Mouse (Mus musculus) adrenal gland, postnatal 4 days (tissue): Measurements from ENCODE around the gene Spint4. TPM values are rescaled to one million over a fixed set of nuclear protein-coding genes. Genes with fewer than 3 reads are reported as not detected.
"Not testable (repeated sequence)": the region's sequence is repeated elsewhere in the genome, so short reads cannot be mapped to it uniquely, and the experiment has no call there.

Source experiments
- DNase-seq, 2 experiments: peaks; one replicate each; pipeline ENCODE4 v3.0.0; 2021 to 2022; ENCODE audit warnings: low spot score in 2 of 2, mixed read lengths in 2 of 2
- long read RNA-seq, 2 experiments: library from polyadenylated mRNA; stranded (forward); transcript quantifications; one replicate each; pipeline ENCODE4 v2.0.0; 2021
- total RNA-seq, 2 experiments: library from RNA; stranded (reverse); gene quantifications; 2 replicates each; pipeline ENCODE4 v1.2.3; 2021

Spint4 gene
- total RNA-seq, result not detected
- long read RNA-seq, experiment 1, result 0 reads
- long read RNA-seq, experiment 2, partial matches to known transcripts, result 1 of 1 reads
- long read RNA-seq, experiment 2, other reads (novel, unspliced or antisense), result 0 of 1 reads

- no peak for DNase-seq
Measured at GRCm38 (mm10) chr2:164698201-164698600, at the start of gene Spint4. TSS of gene Spint4 (plus strand) at chr2:164698501.

GRCm38 (mm10) chr2:164655858-164656257 lies 42.4 kb upstream of the Spint4 start, which contains the start of gene Wfdc10:
TSS of gene Wfdc10 (plus strand) at chr2:164656046.
- DNase-seq, result peak in 1 of 2 experiments; percentile 13

GRCm38 (mm10) chr2:164656483-164656882 lies 41.8 kb upstream of the Spint4 start, which contains the start of gene Wfdc9:
TSS of gene Wfdc9 (minus strand) at chr2:164656583.
- DNase-seq, result no peak

- no peak for DNase-seq
Measured at GRCm38 (mm10) chr2:164664851-164665250, 33.5 kb upstream of the Spint4 start.

- DNase-seq, result no peak
Measured at GRCm38 (mm10) chr2:164670261-164670660, 28.0 kb upstream of the Spint4 start.

- DNase-seq, result no peak
Measured at GRCm38 (mm10) chr2:164670938-164671337, 27.4 kb upstream of the Spint4 start.

- no peak for DNase-seq
Measured at GRCm38 (mm10) chr2:164673987-164674386, 24.3 kb upstream of the Spint4 start, which contains the start of gene Wfdc11. TSS of gene Wfdc11 (minus strand) at chr2:164674087.

GRCm38 (mm10) chr2:164676103-164676502 lies 22.2 kb upstream of the Spint4 start:
- no peak for DNase-seq

GRCm38 (mm10) chr2:164676916-164677685 lies 21.2 kb upstream of the Spint4 start:
- no peak for DNase-seq

- DNase-seq, result peak; percentile 17 to 49
Measured at GRCm38 (mm10) chr2:164678848-164679625, 19.3 kb upstream of the Spint4 start.

GRCm38 (mm10) chr2:164679906-164680305 lies 18.4 kb upstream of the Spint4 start:
- DNase-seq, result no peak

GRCm38 (mm10) chr2:164684807-164685206 lies 13.5 kb upstream of the Spint4 start, which contains the start of gene Wfdc13:
TSS of gene Wfdc13 (plus strand) at chr2:164685107.
- no peak for DNase-seq

- no peak for DNase-seq
Measured at GRCm38 (mm10) chr2:164700959-164701358, 2.7 kb downstream of the Spint4 start.

GRCm38 (mm10) chr2:164701761-164702160 lies 3.5 kb downstream of the Spint4 start:
- no peak for DNase-seq

GRCm38 (mm10) chr2:164704235-164704634 lies 5.9 kb downstream of the Spint4 start:
- DNase-seq, result no peak

- DNase-seq, result no peak
Measured at GRCm38 (mm10) chr2:164705328-164705727, 7.0 kb downstream of the Spint4 start.

- no peak for DNase-seq
Measured at GRCm38 (mm10) chr2:164705991-164706390, 7.7 kb downstream of the Spint4 start.

GRCm38 (mm10) chr2:164715005-164715404 lies 16.7 kb downstream of the Spint4 start, which contains the start of gene Spint5:
TSS of gene Spint5 (plus strand) at chr2:164715305.
- DNase-seq, result no peak

- not testable (repeated sequence) for DNase-seq
Measured at GRCm38 (mm10) chr2:164716194-164716786, 18.0 kb downstream of the Spint4 start.

- no peak for DNase-seq
Measured at GRCm38 (mm10) chr2:164723276-164723675, 25.0 kb downstream of the Spint4 start.
